Mouse (Mus musculus) mesoderm, embryonic 11.5 days (tissue): Measurements from ENCODE around the gene Fam89a.
A peak's percentile ranks its signal among the peaks of the same experiment; 100 is the strongest.

ENCODE experiments used
- DNase-seq: peaks from one replicate; pipeline ENCODE4 v3.0.0-alpha.2; 2012; ENCODE audit warnings: low read depth, low spot score

Fam89a gene

GRCm38 (mm10) chr8:124751709-124752173 lies at the start of gene Fam89a:
Gene Fam89a (minus strand): TSS chr8:124751832.
- peak; percentile 64 for DNase-seq

GRCm38 (mm10) chr8:124800542-124800941 lies 48.9 kb upstream of the Fam89a start:
- no peak for DNase-seq

GRCm38 (mm10) chr8:124795781-124796488 lies 44.3 kb upstream of the Fam89a start:
- no peak for DNase-seq

GRCm38 (mm10) chr8:124794486-124794780 lies 42.8 kb upstream of the Fam89a start:
- peak; percentile 56 for DNase-seq

- no peak for DNase-seq
Observed at GRCm38 (mm10) chr8:124793661-124794485, 42.2 kb upstream of the Fam89a start.

- DNase-seq, result peak; percentile 90
Observed at GRCm38 (mm10) chr8:124793172-124793651, 41.6 kb upstream of the Fam89a start.

GRCm38 (mm10) chr8:124792708-124793107 lies 41.1 kb upstream of the Fam89a start, which contains the start of gene Trim67:
Gene Trim67 (plus strand): TSS chr8:124793092.
- peak; percentile 89 for DNase-seq

- peak; percentile 34 for DNase-seq
Observed at GRCm38 (mm10) chr8:124792186-124792585, 40.6 kb upstream of the Fam89a start.

GRCm38 (mm10) chr8:124791751-124792150 lies 40.1 kb upstream of the Fam89a start:
- DNase-seq, result no peak

- no peak for DNase-seq
Observed at GRCm38 (mm10) chr8:124790676-124791075, 39.0 kb upstream of the Fam89a start.

GRCm38 (mm10) chr8:124784613-124785012 lies 33.0 kb upstream of the Fam89a start:
- no peak for DNase-seq

- no peak for DNase-seq
Observed at GRCm38 (mm10) chr8:124783228-124783627, 31.6 kb upstream of the Fam89a start.

GRCm38 (mm10) chr8:124782431-124782830 lies 30.8 kb upstream of the Fam89a start:
- no peak for DNase-seq

GRCm38 (mm10) chr8:124780236-124780635 lies 28.6 kb upstream of the Fam89a start:
- peak; percentile 81 for DNase-seq

GRCm38 (mm10) chr8:124775695-124776094 lies 24.1 kb upstream of the Fam89a start:
- peak; percentile 87 for DNase-seq

- no peak for DNase-seq
Observed at GRCm38 (mm10) chr8:124772389-124772788, 20.8 kb upstream of the Fam89a start.

GRCm38 (mm10) chr8:124763061-124763460 lies 11.4 kb upstream of the Fam89a start:
- no peak for DNase-seq

GRCm38 (mm10) chr8:124758544-124758943 lies 6.9 kb upstream of the Fam89a start:
- DNase-seq, result no peak

GRCm38 (mm10) chr8:124756601-124757000 lies 5.0 kb upstream of the Fam89a start:
- DNase-seq, result no peak

GRCm38 (mm10) chr8:124756153-124756552 lies 4.5 kb upstream of the Fam89a start:
- DNase-seq, result no peak

- no peak for DNase-seq
Observed at GRCm38 (mm10) chr8:124755481-124755880, 3.8 kb upstream of the Fam89a start.

GRCm38 (mm10) chr8:124754792-124755190 lies 3.2 kb upstream of the Fam89a start:
- no peak for DNase-seq
